Mouse (Mus musculus): Measurements from ENCODE around the gene Rbm14. TPM values are rescaled to one million over a fixed set of nuclear protein-coding genes. Genes with fewer than 3 reads are reported as not detected.
A peak's percentile ranks its signal among the peaks of the same experiment; 100 is the strongest.

The Rbm14 gene
- 10 to 100 TPM; 11.1 to 11.2 TPM for total RNA-seq (2021)
- long read RNA-seq, experiment 1, partial matches to known transcripts, result 0 of 3 reads
- long read RNA-seq, experiment 1, other reads (novel, unspliced or antisense), result 0 of 3 reads
- long read RNA-seq, experiment 2, partial matches to known transcripts, result 0 of 4 reads
- long read RNA-seq, experiment 2, other reads (novel, unspliced or antisense), result 0 of 4 reads

- DNase-seq, result peak; percentile 99
Measured at GRCm38 (mm10) chr19:4811063-4811908, at the start of gene Rbm14, which contains the start of gene Gm21992. Gene Rbm14, minus strand, starts transcription at chr19:4811634. Gene Gm21992, minus strand, starts transcription at chr19:4811612.

GRCm38 (mm10) chr19:4859081-4859480, 47.6 kb upstream of the Rbm14 start:
- no peak for DNase-seq

GRCm38 (mm10) chr19:4855951-4856350, 44.5 kb upstream of the Rbm14 start:
- no peak for DNase-seq

GRCm38 (mm10) chr19:4855470-4855820, 44.0 kb upstream of the Rbm14 start:
- no peak for DNase-seq

- DNase-seq, result peak; percentile 93
Measured at GRCm38 (mm10) chr19:4854552-4855469, 43.4 kb upstream of the Rbm14 start, which contains the start of gene Ctsf. Gene Ctsf, plus strand, starts transcription at chr19:4855130.

GRCm38 (mm10) chr19:4850281-4850680, 38.8 kb upstream of the Rbm14 start:
- no peak for DNase-seq

GRCm38 (mm10) chr19:4849800-4850199, 38.4 kb upstream of the Rbm14 start:
- DNase-seq, result no peak

GRCm38 (mm10) chr19:4847490-4847889, 36.1 kb upstream of the Rbm14 start:
- DNase-seq, result no peak

- no peak for DNase-seq
Measured at GRCm38 (mm10) chr19:4845846-4846245, 34.4 kb upstream of the Rbm14 start.

- DNase-seq, result no peak
Measured at GRCm38 (mm10) chr19:4842611-4843010, 31.2 kb upstream of the Rbm14 start.

GRCm38 (mm10) chr19:4840848-4841247, 29.4 kb upstream of the Rbm14 start:
- no peak for DNase-seq

- DNase-seq, result peak; percentile 96
Measured at GRCm38 (mm10) chr19:4839149-4839548, 27.7 kb upstream of the Rbm14 start, which contains the start of the genes Ccs and Ccdc87. Gene Ccs, minus strand, starts transcription at chr19:4839332. Gene Ccdc87, plus strand, starts transcription at chr19:4839366.

GRCm38 (mm10) chr19:4838526-4839140, 27.2 kb upstream of the Rbm14 start:
- no peak for DNase-seq

- DNase-seq, result no peak
Measured at GRCm38 (mm10) chr19:4837049-4837448, 25.6 kb upstream of the Rbm14 start.

- DNase-seq, result no peak
Measured at GRCm38 (mm10) chr19:4836096-4836495, 24.7 kb upstream of the Rbm14 start.

- no peak for DNase-seq
Measured at GRCm38 (mm10) chr19:4833977-4834376, 22.5 kb upstream of the Rbm14 start.

GRCm38 (mm10) chr19:4829156-4829555, 17.7 kb upstream of the Rbm14 start:
- peak; percentile 81 for DNase-seq

GRCm38 (mm10) chr19:4828444-4829114, 17.1 kb upstream of the Rbm14 start:
- DNase-seq, result peak; percentile 10

- DNase-seq, result peak; percentile 88
Measured at GRCm38 (mm10) chr19:4820678-4821303, 9.4 kb upstream of the Rbm14 start.

- DNase-seq, result no peak
Measured at GRCm38 (mm10) chr19:4817182-4817835, 5.9 kb upstream of the Rbm14 start.
